Mouse (Mus musculus) brain, embryonic 14.5 days (tissue): ENCODE measurements at regions not wholly inside any gene's neighbourhood (a gene's known extent, or its start where the extent isn't known, plus 50 kb on each side); places are given as distances from the start of the nearest gene placed in this dataset.

Experiments used
- CTCF ChIP-seq: fragments of 200-500 bp; IDR thresholded peaks from 2 replicates; pipeline ENCODE4 v1.5.1; 2012; ENCODE audit warnings: inconsistent platforms, mild to moderate bottlenecking, moderate library complexity, borderline replicate concordance; ENCODE audit not compliant: insufficient read depth, insufficient read length; ENCODE audit errors: extremely low read depth
- POLR2A ChIP-seq: fragments of 200-500 bp; IDR thresholded peaks from 2 replicates; pipeline ENCODE4 v1.6.1; 2012; ENCODE audit warnings: mild to moderate bottlenecking, inconsistent platforms, borderline replicate concordance; ENCODE audit not compliant: poor library complexity, insufficient read depth, insufficient read length, severe bottlenecking; ENCODE audit errors: extremely low read depth

DNA sequence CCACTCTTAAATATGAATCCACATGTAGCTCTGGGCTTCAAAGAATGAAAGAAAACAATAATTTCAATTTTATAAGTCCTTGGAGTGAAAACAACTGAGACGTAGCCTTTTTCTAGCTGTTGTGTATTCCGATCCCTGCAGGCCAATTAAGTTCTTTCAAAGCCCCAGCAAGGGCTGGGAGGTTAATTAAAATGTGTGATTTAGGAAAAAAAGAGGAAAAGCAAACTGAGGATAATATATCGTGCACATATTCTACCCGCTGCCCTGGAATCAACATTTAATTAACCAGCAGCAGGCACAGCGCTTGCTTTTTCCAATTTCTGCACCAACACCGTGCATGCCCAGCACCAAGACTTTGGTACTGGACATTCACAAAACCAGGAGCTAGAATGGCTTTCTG is 167.0 kb downstream of the Nectin3 start:
- TF ChIP-seq POLR2A (no peak), CTCF (no peak)
